Mouse (Mus musculus): Measurements from ENCODE around the gene Smchd1. TPM values are rescaled to one million over a fixed set of nuclear protein-coding genes. Genes with fewer than 3 reads are reported as not detected.
"Not testable (repeated sequence)": the region's sequence is repeated elsewhere in the genome, so short reads cannot be mapped to it uniquely, and the experiment has no call there.

Smchd1 gene
- polyA plus RNA-seq, 1 experiment from 2014 or later = 34.9 TPM

DNA sequence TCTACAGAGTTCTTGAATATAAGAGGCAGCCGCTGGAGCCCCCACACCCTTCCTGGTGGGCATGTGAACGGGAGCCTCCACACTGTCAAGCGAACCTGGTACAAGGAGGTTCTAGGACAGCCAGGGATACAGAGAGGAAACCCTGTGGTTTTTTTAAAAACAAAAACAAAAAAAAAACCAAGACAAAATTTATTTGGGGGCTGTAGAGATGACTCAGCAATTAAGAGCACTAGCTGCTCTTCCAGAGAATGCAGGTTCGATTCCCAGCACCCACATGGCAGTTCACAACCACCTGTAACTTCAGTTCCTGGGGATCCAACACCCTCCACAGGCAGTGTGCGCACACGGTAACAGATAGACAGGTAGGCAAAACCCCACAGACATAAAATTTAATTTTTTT, 136.5 kb downstream of the Smchd1 start:
- H3K4me3 ChIP-seq = no peak overlapping the region
- no peak for ATAC-seq (ENCODE audit: extremely low read depth, insufficient number of reproducible peaks, low FRiP score, low TSS enrichment)
- H3K4me2 ChIP-seq = no peak overlapping the region
- H3K27me3 ChIP-seq (replicated peaks) = no peaks in the 10 kb centered on the region
- H3K9me3 ChIP-seq = 0 out of 2 replicates have a peak, but pooled peaks cover under 1% of the 10 kb centered on the region
- 94% methylated on average over 6 of the region's 6 CpGs for WGBS
- H3K27ac ChIP-seq (replicated peaks) = no peak overlapping the region
- H3K9ac ChIP-seq = no peak overlapping the region
- H3K36me3 ChIP-seq = peaks cover 16% of the 10 kb centered on the region
- H3K4me1 ChIP-seq = no peaks in the 10 kb centered on the region

DNA sequence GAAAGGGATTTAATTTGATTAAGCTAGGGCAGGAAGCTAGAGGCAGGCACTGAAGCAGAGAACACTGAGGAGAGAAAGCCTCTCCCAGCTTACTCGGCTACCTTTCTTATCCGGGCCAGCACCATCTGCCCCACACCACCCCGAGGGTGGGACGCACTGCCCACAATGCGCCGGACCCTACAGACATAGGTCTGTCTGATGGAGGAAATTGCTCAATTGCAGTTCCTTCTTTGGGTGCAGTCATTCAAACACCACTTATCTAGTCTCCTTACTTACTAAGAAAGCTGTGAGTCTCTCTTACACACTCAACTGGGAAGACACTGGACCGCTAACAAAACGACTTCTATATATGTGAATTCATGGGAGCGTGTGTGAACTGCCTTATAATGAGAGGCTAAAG, 137.6 kb downstream of the Smchd1 start:
- Histone ChIP-seq H3K36me3 (peaks cover 6% of the 10 kb centered on the region), H3K4me3 (no peak overlapping the region), H3K9ac (no peak overlapping the region), H3K4me1 (peaks cover 2% of the 10 kb centered on the region), H3K27me3 (replicated peaks) (no peaks in the 10 kb centered on the region), H3K4me2 (no peak overlapping the region), H3K9me3 (0 out of 2 replicates have a peak, but pooled peaks cover 3% of the 10 kb centered on the region), H3K27ac (replicated peaks) (no peak overlapping the region)
- 85% methylated on average over 9 of the region's 9 CpGs for WGBS
- ATAC-seq (ENCODE audit: extremely low read depth, insufficient number of reproducible peaks, low FRiP score, low TSS enrichment) = no peak

DNA sequence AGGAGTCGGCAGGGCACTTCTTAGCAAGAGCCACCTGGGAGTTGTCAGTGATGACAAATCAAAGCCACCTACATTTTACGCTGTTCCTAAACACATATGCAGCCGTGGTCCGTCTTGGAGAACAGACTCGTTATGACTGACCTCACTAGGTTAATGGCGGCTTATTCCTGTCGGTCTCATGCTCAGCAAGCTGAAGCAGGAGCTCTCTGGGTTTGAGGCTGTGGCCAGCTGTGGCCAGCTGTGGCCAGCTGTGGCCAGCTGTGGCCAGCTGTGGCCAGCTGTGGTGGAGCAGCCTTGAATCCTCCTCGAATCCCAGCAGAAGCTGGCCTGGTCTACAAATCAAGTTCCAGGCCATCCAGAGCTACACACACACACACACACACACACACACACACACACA, 138.7 kb downstream of the Smchd1 start:
- Histone ChIP-seq H3K4me1 (peaks cover 8% of the 10 kb centered on the region), H3K36me3 (no peaks in the 10 kb centered on the region), H3K27ac (replicated peaks) (no peak overlapping the region), H3K9me3 (0 out of 2 replicates have a peak, but pooled peaks cover 3% of the 10 kb centered on the region), H3K4me3 (no peak overlapping the region), H3K27me3 (replicated peaks) (no peaks in the 10 kb centered on the region), H3K4me2 (no peak overlapping the region), H3K9ac (no peak overlapping the region)
- WGBS = 62% methylated on average over 8 of the region's 8 CpGs
- no peak for ATAC-seq (ENCODE audit: extremely low read depth, insufficient number of reproducible peaks, low FRiP score, low TSS enrichment)

DNA sequence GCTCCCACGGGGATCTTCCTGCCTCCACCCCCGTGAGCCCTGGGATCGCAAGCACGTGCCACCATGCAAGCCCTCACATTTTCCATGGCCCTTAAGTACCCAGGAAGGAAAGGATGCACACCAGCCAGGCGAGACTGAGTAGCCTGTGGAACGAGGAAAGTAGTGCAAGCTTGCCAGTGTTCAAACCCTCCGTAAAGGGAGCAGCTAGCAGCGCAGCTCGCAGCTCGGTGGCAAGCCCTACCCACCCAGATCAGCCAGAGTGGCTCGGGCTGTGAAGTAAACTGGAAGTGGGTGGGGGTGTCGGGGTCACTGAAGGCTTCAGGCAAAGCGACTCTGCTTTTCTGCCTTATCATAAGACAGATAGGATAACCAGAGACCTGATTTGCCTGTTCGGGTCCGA, 142.8 kb downstream of the Smchd1 start:
- peaks cover 8% of the 10 kb centered on the region for H3K4me1 ChIP-seq
- no peaks in the 10 kb centered on the region for H3K36me3 ChIP-seq
- peak overlapping the region; percentile 62 for H3K4me2 ChIP-seq
- H3K4me3 ChIP-seq = peak overlapping the region; percentile 32
- peak overlapping the region; percentile 57 for H3K9ac ChIP-seq
- 28% methylated on average over 15 of the region's 15 CpGs for WGBS
- ATAC-seq (ENCODE audit: extremely low read depth, insufficient number of reproducible peaks, low FRiP score, low TSS enrichment) = no peak
- H3K27ac ChIP-seq (replicated peaks) = no peak overlapping the region
- 0 out of 2 replicates have a peak, but pooled peaks cover 3% of the 10 kb centered on the region for H3K9me3 ChIP-seq
- H3K27me3 ChIP-seq (replicated peaks) = no peaks in the 10 kb centered on the region

DNA sequence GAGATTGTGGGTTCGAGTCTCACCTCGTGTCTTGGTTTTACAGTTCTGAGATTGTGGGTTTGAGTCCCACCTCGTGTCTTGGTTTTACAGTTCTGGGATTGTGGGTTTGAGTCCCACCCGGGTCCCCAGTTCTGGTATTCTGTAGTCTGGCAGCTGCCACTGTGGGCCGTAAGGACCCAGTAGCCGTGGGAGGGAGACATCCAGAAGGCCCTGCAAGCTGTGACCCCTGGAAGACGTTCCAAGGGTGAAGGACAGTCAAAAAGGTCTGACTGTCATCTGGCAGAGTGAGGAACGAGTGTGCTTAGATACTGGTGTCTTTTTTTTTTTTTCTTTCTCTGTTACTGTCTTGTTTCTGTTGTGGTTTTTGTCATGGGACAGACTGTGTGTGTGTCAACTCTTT, 154.4 kb downstream of the Smchd1 start:
- H3K27ac ChIP-seq (replicated peaks) = not testable (repeated sequence)

DNA sequence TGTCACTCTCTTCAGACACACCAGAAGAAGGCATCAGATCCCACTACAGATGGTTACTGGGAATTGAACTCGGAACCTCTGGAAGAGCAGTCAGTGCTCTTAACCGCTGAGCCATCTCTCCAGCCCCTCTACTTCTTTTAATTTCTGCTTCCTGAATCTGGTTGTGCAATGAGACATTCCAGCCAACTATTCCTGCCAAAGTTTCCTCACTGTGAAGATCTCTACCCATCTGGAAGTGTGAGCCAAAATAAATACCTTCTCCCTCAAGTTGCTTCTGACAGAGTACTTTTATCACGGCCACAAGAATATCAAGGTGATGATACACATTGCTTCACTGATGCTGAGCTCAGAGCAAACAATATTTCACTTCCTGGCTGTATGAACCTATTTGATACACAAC, 155.8 kb downstream of the Smchd1 start:
- no peak overlapping the region for H3K4me3 ChIP-seq
- H3K9me3 ChIP-seq = no peaks in the 10 kb centered on the region
- H3K9ac ChIP-seq = no peak overlapping the region
- ATAC-seq (ENCODE audit: extremely low read depth, insufficient number of reproducible peaks, low FRiP score, low TSS enrichment) = no peak
- H3K27me3 ChIP-seq (replicated peaks) = no peaks in the 10 kb centered on the region
- H3K27ac ChIP-seq (replicated peaks) = no peak overlapping the region
- no peaks in the 10 kb centered on the region for H3K4me1 ChIP-seq
- no peaks in the 10 kb centered on the region for H3K36me3 ChIP-seq
- 75% methylated on average over 3 of the region's 3 CpGs for WGBS
- H3K4me2 ChIP-seq = no peak overlapping the region

More for the DNA sequence above, 154.4 kb downstream of the Smchd1 start:
- H3K4me2 ChIP-seq; H3K4me3 ChIP-seq; H3K36me3 ChIP-seq; ATAC-seq (ENCODE audit: extremely low read depth, insufficient number of reproducible peaks, low FRiP score, low TSS enrichment); H3K9ac ChIP-seq; H3K27me3 ChIP-seq (replicated peaks); H3K4me1 ChIP-seq; H3K9me3 ChIP-seq: not testable (repeated sequence)
- WGBS = 78% methylated on average over 8 of the region's 8 CpGs

DNA sequence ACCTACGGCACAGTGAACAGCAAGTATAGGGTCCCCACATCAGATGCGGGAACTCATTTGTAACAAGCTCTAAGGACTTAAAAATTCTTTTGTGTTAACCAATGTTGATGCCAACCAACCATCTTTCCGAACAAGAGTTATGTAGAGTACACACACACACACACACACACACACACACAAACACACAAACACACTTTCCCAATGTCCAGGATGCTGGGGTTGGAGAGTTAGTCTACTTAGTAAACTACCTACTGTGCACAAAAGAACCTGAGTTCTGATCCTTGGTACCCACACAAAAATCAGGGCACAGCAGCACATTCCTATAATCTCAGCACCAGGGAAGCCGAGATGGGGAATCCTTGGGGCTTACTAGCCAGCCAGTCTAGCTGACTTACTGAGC, 157.6 kb downstream of the Smchd1 start:
- no peak overlapping the region for H3K4me2 ChIP-seq
- WGBS = 86% methylated on average over 4 of the region's 4 CpGs
- H3K4me3 ChIP-seq = no peak overlapping the region
- no peaks in the 10 kb centered on the region for H3K9me3 ChIP-seq
- H3K27ac ChIP-seq (replicated peaks) = no peak overlapping the region
- 0 out of 2 replicates have a peak, but pooled peaks cover 3% of the 10 kb centered on the region for H3K27me3 ChIP-seq (replicated peaks)
- H3K9ac ChIP-seq = no peak overlapping the region
- no peak for ATAC-seq (ENCODE audit: extremely low read depth, insufficient number of reproducible peaks, low FRiP score, low TSS enrichment)
- no peaks in the 10 kb centered on the region for H3K36me3 ChIP-seq
- no peaks in the 10 kb centered on the region for H3K4me1 ChIP-seq

DNA sequence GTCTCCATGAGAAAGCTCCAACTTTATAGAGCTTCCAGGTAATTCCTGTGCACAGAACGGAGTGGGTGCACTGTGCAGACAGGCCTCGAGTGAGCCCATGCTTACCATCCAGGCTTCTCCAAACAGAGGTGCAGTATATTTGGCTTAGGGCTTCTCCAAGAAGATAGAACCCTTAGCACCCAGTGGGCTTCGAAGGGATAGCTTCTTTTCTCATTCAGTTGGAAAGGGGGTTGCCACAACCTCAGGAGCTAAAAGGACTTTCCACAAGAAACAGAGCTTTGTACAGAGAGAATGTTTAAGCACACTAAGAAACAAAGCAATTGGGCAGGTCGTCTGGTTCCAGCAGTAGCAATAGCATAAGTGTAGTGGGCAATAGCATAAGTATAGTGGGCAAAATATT, 160.8 kb downstream of the Smchd1 start:
- Histone ChIP-seq H3K36me3 (no peaks in the 10 kb centered on the region), H3K27me3 (replicated peaks) (peaks cover 27% of the 10 kb centered on the region; the same call in 1 of the 2 replicates), H3K9ac (no peak overlapping the region), H3K9me3 (no peaks in the 10 kb centered on the region), H3K4me3 (no peak overlapping the region), H3K4me1 (peaks cover 17% of the 10 kb centered on the region), H3K4me2 (no peak overlapping the region), H3K27ac (replicated peaks) (no peak overlapping the region)
- no peak for ATAC-seq (ENCODE audit: extremely low read depth, insufficient number of reproducible peaks, low FRiP score, low TSS enrichment)
- 65% methylated on average over 4 of the region's 4 CpGs for WGBS

DNA sequence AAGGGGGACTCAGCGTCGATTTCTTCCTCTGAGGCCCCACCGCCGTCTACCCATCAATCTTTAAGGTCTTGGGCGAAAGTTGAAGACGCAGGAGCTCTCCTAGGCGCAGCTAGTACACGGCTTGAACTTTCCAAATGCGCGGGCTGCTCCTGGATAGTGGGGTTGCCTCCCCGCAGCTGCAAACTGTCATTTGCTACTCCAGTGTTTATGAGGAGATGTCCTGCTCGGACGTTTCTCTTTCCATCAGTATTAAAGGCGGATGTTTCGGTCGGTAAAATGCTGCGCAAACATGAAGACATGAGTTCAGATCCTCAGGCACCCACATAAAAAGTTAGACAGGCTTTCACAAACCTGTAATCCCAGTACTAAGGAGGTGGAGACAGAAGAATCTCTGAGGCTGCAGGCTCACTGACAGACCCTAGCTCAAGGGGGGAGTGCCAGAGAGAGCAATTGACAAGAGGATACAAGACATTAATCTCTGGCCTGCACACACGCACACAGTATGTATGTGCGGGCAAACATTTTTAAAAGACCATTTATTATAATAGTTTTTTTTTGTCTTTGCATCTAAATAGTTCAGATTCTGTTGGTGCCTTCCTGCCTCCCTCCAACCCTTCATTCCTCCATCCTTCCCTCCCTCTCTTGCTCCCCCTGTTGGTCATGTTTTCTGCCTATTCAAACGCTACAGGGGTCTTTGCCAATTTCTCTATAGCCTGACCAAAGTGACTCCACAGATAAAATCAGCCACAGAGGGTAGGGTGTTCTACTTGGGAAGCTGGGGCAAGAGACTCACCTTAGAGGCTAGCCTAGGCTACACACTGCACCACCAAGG, 163.6 kb downstream of the Smchd1 start, which contains the start of gene Emilin2:
Gene Emilin2 (minus strand): TSS at position 639 of the 832 bp plus-strand sequence.
- Histone ChIP-seq H3K9ac (peak within 1 kb of the TSS; percentile 90), H3K4me3 (peak within 1 kb of the TSS; percentile 80), H3K4me1 (peaks cover 42% of the 10 kb centered on the region), H3K4me2 (peak within 1 kb of the TSS; percentile 96), H3K36me3 (no peaks in the 10 kb centered on the region), H3K9me3 (no peaks in the 10 kb centered on the region), H3K27ac (replicated peaks) (peak within 1 kb of the TSS; percentile 62), H3K27me3 (replicated peaks) (peaks cover 35% of the 10 kb centered on the region)
- ATAC-seq (ENCODE audit: extremely low read depth, insufficient number of reproducible peaks, low FRiP score, low TSS enrichment) = no peak
- 7% methylated on average over 20 of the region's 20 CpGs for WGBS

DNA sequence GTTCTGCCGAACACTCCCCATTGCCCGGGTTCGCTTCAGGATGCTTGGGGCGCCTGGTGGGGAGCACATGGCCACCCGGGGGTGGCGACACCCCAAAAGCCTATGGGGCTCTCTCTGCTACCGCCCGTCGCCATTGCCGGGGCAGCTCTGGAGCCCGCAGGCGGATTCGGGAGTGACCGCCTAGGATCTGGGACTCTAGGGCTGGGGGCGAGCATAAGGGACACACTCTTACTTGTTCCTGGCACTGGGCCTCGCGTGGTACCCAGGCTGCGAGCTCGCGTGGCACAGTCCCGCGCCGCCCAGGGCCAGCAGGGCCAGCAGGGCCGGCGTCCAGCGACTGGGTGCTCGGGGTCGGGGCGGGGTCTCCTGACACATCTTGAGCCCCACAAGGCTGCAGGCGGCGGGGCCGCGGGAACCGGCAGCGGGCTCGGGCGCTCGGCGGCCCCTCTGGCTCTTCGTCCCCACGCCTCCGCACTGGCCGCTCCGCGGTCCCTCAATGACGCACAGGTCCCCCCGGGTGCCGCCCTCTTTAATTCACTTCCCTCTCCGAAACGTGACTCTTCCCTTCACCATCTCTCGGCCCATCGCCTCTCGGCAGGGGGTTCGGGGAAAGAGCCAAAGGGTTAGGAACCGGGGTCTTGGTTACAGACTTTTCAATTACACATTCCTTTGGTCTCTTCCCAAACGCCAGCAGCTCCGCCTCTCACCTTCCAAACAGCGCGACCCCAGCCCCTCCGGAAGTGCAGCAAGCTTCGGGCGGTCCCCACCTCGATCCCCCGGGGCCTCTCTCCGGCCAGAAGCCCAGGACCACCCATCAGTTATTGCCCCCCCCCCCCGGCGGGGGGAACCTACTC, 164.4 kb downstream of the Smchd1 start:
- peak; percentile 26; the same call in 1 of the 2 replicates for ATAC-seq (ENCODE audit: extremely low read depth, insufficient number of reproducible peaks, low FRiP score, low TSS enrichment)
- Histone ChIP-seq H3K9ac (peak overlapping the region; percentile 90), H3K27me3 (replicated peaks) (peaks cover 35% of the 10 kb centered on the region), H3K4me1 (peaks cover 43% of the 10 kb centered on the region), H3K36me3 (no peaks in the 10 kb centered on the region), H3K27ac (replicated peaks) (peak overlapping the region; percentile 62), H3K9me3 (no peaks in the 10 kb centered on the region), H3K4me2 (peak overlapping the region; percentile 96), H3K4me3 (peak overlapping the region; percentile 80)
- WGBS = under 1% methylated on average over 66 of the region's 67 CpGs
